Mouse (Mus musculus) megakaryocyte progenitor cell, adult 5-6 weeks (primary cell): ENCODE data around the gene Ahcyl1. TPM values are rescaled to one million over a fixed set of nuclear protein-coding genes. Genes with fewer than 3 reads are reported as not detected.
A peak's percentile ranks its signal among the peaks of the same experiment; 100 is the strongest.
"Not testable (repeated sequence)": the region's sequence is repeated elsewhere in the genome, so short reads cannot be mapped to it uniquely, and the experiment has no call there.

Source experiments
- ATAC-seq: replicated peaks from 2 replicates; pipeline ENCODE4 v1.8.0; 2016; ENCODE audit warnings: mild to moderate bottlenecking, moderate TSS enrichment, inconsistent platforms; ENCODE audit not compliant: poor library complexity
- total RNA-seq, 2 experiments: library from RNA; stranded (forward) in 1 of 2; stranded (reverse) in 1 of 2; fragments of 157-497, 149-512 nt in 1 of 2; fragments of 200-1000 nt in 1 of 2; gene quantifications; 2 replicates each; pipeline versions ENCODE4 v1.2.3 to v1.2.4; 2015 to 2017

Gene Ahcyl1
- 82.8 and 84.9 TPM in 2 replicates for total RNA-seq (2015)
- total RNA-seq (2017) = 42.3 and 73.4 TPM in 2 replicates

- ATAC-seq = peak; percentile 97
Observed at GRCm38 (mm10) chr3:107695948-107696881, at the start of gene Ahcyl1. Gene Ahcyl1 (minus strand): TSS chr3:107696560.

- ATAC-seq = no peak
Observed at GRCm38 (mm10) chr3:107746026-107746425, 49.7 kb upstream of the Ahcyl1 start.

- no peak for ATAC-seq
Observed at GRCm38 (mm10) chr3:107743650-107744049, 47.3 kb upstream of the Ahcyl1 start.

GRCm38 (mm10) chr3:107743107-107743506 is 46.7 kb upstream of the Ahcyl1 start:
- ATAC-seq = no peak

GRCm38 (mm10) chr3:107742071-107742710 is 45.8 kb upstream of the Ahcyl1 start:
- no peak for ATAC-seq

GRCm38 (mm10) chr3:107741387-107741786 is 45.0 kb upstream of the Ahcyl1 start:
- ATAC-seq = no peak

GRCm38 (mm10) chr3:107740578-107741207 is 44.3 kb upstream of the Ahcyl1 start:
- peak; percentile 44 for ATAC-seq

GRCm38 (mm10) chr3:107739966-107740365 is 43.6 kb upstream of the Ahcyl1 start:
- 0 out of 2 replicates have a peak, but pooled peaks have one; percentile 23 for ATAC-seq

- ATAC-seq = no peak
Observed at GRCm38 (mm10) chr3:107739456-107739855, 43.1 kb upstream of the Ahcyl1 start.

GRCm38 (mm10) chr3:107738620-107739019 is 42.3 kb upstream of the Ahcyl1 start:
- ATAC-seq = no peak

- no peak for ATAC-seq
Observed at GRCm38 (mm10) chr3:107737609-107738190, 41.3 kb upstream of the Ahcyl1 start.

- ATAC-seq = not testable (repeated sequence)
Observed at GRCm38 (mm10) chr3:107735620-107736019, 39.3 kb upstream of the Ahcyl1 start.

GRCm38 (mm10) chr3:107733329-107733728 is 37.0 kb upstream of the Ahcyl1 start:
- no peak for ATAC-seq

GRCm38 (mm10) chr3:107730236-107730635 is 33.9 kb upstream of the Ahcyl1 start:
- ATAC-seq = no peak

- no peak for ATAC-seq
Observed at GRCm38 (mm10) chr3:107728509-107728908, 32.1 kb upstream of the Ahcyl1 start.

GRCm38 (mm10) chr3:107715971-107716370 is 19.6 kb upstream of the Ahcyl1 start:
- ATAC-seq = no peak

- no peak for ATAC-seq
Observed at GRCm38 (mm10) chr3:107714276-107714933, 18.0 kb upstream of the Ahcyl1 start.

- ATAC-seq = no peak
Observed at GRCm38 (mm10) chr3:107712081-107712480, 15.7 kb upstream of the Ahcyl1 start.

- no peak for ATAC-seq
Observed at GRCm38 (mm10) chr3:107709156-107709555, 12.8 kb upstream of the Ahcyl1 start.

GRCm38 (mm10) chr3:107707239-107707638 is 10.9 kb upstream of the Ahcyl1 start:
- ATAC-seq = no peak
